Mouse (Mus musculus): ENCODE results near the gene Tfe3.
"Not testable (repeated sequence)": the region's sequence is repeated elsewhere in the genome, so short reads cannot be mapped to it uniquely, and the experiment has no call there.

Gene Tfe3

DNA sequence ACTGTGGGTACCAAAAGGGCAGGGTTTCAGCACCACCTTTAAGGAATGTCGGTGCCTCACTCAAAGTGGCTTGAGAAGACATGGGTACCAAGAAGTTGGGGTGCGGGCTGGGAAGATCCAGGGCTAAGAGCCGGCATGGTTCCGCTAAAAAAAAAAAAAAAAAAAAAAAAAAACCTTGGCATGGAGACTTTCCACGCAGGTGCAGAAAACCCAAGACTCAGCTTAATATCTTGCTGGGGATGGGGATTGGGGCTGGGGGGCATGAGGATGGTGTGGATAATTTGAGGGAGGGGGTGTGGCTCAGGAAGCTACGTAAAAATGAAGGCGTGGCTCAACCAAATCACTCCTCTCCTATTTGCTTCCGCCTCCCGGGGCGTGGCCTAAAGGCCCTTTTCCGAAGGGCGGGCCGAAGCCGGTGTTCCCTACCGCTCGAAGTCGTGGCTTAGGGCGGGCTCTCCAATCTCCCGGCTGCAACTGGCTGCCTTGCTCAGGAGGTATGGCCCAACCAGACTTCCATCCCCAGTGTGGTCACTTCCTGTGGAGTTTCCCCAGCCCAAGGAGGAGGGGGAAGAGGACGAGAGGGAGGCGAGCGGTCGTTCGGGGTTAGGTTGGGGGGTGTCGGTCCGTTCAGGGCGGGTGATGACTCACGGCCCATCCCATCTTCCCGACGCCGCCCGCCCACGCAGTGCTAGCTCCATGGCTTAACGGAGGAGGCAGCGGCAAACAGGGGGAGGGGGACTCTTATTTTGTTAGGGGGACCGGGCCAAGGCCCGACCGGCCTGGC lies at the start of gene Tfe3:
TSS of gene Tfe3 (plus strand) at position 424 of the 784 bp plus-strand sequence.
- DNase-seq, result peak; percentile 95

DNA sequence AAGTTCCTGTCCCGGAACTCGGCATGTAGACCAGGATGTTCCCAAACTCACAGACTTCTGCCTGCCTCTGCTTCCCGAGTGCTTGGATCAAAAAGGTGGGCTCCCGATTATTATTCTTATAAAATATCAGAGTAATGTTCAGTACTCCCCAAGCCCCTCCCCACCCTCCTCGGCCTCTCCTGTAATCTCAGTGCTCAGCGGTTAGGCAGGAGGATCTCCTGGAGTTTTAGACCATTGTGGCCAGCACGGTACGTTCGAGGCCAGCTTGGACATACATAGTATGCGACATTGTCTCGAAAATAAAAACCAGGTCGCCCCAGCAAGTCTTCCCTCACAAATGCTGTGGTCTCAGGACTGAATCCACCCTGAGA lies 48.6 kb upstream of the Tfe3 start:
- not testable (repeated sequence) for DNase-seq

DNA sequence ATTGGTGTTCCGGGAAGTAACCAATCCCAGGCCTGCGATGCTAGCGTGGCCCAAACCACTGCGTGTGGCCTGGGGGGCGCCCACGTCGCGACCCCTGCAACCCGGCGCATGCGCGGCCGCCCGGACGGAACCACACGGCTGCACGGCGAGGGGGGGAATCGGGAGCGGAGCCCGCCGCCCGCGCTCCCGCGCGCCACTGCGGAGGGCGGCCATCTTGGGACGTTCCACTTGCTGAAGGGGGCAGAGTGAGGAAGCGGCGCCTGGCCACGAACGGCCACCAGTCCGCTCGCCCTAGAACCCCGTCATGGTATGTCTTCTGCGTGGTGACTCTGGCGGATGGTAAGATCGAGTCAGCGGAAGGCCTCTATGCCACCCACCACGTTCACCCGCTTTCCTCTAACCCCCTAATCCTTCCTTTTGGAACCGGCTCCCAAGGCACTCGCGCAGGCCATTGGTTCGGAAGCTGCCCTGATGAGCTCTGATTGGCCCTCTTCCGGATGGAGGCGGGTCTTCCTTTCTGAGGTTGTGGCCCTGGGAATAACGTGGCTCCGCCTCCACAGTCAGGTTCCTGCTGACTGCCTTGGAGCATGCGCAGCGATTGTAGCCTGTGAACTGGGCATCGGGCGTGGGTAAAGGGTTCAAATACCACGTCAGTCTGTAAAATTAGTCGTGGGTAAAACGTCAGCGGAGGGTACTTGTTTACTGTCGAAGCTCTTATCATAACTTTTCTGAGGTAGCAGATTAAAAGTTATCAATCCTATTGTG lies 48.0 kb upstream of the Tfe3 start, which contains the start of gene Wdr45:
TSS of gene Wdr45 (plus strand) at position 199 of the 765 bp plus-strand sequence.
- peak; percentile 93 for DNase-seq

DNA sequence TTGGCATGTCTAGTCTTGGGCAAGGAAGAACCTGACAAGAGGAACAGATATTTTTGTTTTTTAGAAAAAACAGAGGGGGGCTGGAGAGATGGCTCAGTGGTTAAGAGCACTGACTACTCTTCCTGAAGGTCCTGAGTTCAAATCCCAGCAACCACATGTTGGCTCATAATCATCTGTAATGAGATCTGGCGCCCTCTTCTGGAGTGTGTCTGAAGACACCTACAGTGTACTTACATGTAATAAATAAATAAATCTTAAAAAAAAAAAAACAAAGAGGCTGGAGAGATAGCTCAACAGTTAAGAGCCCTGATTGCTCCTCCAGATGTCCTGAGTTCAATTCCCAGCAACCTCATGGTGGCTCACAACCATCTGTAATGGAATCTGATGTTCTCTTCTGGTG lies 46.3 kb upstream of the Tfe3 start:
- DNase-seq, result not testable (repeated sequence)

DNA sequence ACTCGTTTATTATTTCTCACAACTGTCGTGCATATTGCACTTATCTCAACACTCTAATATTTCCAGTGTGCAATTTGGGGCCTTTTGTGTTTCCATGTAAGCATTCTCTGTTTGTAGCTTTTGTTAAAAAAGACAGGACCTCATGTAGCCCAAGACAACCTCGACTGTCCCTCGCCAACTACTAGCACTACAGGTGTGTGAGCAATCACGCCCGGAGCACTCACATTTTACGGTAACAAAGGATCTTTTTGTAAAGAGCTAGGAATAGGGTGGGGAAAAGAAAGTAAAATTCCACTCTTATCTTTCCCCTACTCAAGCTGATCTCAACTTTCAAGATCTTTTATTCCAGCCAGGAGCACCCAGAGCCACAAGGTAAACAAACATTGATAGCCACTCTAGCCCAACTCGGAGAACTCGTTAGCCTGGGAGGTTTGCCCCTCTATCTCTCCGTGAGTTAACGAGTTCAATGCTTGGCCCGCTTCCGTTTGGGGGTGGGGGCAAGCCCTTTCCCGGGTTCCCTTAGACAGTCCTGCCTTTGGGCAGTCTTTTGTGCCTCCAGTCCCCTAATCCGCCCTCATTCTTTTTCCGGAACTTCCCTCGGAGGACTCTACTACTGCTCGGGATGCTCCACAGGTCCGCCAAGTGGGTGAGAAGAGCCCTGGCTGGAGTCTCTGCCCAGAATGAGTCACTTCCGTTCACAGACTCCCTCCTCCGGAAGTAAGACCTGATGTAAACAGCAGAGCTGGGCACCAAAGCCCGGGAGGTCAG lies 40.7 kb upstream of the Tfe3 start, which contains the start of gene Gm45208:
TSS of gene Gm45208 (plus strand) at position 732 of the 768 bp plus-strand sequence.
- peak; percentile 82 for DNase-seq

DNA sequence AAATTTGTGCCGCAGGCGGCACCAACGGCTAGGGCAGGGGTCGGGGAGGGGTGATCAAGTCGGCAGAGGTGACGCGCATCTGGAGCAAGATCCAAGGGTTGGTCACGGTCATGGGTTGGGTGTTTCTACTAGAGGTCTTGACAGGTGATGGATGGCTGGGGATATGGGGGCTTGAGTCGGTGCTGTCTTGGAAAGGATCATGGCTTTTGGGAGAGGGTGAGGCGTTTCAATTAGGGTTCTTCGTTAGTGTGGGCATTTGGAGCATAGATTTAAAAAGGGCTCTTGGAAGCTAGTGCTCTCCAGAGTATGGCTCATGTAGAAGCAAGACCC lies 40.1 kb upstream of the Tfe3 start:
- DNase-seq, result no peak

DNA sequence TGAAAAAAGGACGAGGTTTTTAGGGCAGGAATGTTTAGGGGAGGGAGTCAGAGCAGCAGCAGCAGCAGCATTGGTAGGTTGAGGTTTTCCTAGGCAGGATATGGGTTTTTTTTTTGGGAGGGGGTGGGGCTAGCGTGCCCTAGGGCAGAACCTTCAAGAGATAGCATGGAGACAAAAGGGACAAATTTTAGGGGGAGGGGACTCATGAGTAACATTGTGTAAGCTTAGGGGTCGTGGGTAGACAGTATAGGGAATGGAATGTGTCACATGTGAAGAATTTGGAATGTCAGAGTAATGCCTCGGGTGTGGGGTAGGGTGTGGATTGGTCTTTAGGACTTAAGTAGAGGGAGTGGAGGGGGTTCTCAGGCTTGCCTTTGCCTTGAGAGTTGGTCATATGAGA lies 39.7 kb upstream of the Tfe3 start:
- DNase-seq, result no peak

DNA sequence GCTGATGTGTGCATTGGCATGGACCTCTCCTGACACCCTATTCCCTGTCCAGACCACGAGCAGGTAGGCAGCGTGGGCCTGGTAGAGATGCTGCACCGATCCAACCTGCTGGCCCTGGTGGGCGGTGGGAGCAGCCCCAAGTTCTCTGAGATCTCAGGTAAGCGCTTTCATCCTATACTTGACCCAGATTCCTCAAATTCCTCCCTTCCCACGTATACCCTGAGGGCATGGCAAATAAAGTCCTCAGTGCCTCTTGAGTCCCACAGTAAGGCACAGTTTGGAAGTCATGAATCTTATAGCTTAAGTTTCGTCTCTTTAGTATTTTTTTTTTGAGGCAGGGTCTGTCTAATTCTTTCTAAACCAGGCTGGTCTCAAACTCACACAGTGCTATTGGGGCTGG lies 38.2 kb upstream of the Tfe3 start:
- DNase-seq, result no peak

DNA sequence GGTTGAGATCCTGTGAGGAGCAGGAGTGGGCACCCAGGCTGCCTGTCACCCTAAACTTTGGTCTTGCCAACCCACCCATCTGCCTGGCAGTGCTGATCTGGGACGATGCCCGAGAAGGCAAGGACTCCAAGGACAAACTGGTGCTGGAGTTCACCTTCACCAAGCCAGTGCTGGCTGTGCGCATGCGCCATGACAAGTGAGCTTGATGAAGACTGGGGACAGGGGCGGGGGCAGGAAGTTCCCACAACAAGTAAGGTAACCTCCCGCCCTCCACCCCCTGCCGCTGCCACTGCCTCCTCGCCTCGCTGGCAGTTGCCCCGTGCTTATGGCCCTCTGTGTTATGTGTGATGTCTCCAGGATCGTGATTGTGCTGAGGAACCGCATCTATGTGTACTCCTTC lies 36.5 kb upstream of the Tfe3 start:
- DNase-seq, result no peak

DNA sequence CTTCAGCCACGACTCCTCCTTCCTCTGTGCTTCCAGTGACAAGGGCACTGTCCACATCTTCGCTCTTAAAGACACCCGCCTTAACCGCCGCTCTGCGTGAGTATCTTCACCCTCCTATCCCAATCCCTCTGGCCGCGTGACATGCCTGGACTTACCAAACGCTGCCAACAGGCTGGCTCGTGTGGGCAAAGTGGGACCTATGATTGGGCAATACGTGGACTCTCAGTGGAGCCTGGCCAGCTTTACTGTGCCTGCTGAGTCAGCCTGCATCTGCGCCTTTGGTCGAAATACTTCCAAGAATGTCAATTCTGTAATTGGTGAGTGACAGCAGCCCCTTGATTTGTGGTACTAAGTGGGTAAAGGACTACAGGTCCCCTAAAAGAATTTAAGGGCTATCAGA lies 35.2 kb upstream of the Tfe3 start:
- no peak for DNase-seq

DNA sequence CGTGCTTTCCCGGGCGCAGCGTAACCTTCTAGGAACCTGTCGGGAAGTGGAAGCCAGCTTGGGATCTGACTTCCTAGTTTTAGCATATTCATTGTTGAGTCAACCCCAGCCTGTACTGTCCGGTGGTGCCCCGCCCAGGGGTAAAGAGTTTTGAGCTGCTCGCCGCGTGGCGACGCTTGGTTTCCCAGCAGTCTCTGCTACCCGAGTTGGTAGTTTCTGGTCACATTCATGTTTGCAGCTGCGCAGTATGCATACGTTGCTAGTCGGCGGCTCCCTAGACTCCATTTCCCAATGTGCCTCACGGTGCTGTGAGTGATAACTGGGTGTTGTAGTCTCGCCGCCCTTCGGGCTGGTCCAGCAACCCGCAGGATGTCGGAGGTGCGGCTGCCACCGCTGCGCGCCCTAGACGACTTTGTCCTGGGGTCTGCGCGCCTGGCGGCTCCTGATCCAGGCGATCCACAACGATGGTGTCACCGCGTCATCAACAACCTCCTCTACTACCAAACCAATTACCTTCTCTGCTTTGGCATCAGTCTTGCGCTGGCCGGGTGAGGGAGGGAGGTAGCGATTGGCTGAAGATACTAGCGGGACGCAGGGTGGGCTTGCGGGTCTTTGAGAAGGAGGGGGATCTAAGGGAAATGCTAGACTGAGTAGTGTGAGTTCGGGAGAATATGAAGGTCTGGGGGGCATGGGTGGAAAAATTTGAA lies 34.0 kb upstream of the Tfe3 start, which contains the start of gene Praf2:
TSS of gene Praf2 (plus strand) at position 225 of the 707 bp plus-strand sequence.
- peak; percentile 89 for DNase-seq

DNA sequence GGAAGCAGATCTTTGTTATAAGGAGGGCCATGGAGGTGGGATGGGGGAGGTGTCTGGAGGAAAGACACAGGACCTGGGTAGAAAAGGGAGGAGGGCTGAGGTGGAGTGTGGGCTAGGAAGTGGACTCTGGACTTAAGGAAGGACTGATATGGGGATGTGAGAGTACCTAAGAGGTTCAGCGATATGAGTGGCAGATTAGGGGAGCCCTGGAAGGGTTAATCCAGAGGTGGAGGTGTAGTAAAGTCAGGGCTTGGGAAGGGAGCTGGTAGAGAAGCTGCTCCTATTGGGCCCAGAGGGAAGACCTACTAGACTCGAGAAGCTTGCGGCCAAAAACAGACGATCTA lies 33.5 kb upstream of the Tfe3 start:
- DNase-seq, result no peak

DNA sequence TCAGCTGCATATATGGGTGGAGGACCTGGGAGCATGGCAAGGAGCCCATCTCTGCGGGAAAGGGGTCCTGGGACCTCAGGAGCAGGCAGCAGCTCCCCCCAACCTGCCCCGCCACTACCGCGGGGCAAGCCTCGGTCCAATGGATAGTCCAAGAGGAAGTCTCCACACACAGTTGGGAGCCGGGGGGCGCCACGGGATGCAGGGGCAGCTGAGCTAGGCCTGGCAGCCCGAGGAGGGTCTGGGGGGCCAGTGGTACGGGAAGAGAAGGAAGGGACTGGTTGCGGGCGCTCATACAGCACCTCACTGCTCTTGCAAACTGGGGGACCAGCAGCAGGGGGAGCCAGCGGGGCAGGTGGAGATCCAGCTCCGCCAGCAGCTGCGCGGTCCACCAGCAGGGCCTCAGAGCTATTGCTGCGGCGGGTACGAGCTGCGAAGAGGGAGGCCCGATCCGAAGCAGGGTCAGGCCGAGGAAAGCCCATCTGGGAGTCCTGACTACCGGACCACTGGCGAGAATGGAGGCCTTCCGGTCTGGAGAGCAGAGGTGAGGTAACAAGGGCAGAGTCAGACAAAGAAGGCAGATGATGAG lies 28.7 kb upstream of the Tfe3 start:
- DNase-seq, result peak; percentile 63

DNA sequence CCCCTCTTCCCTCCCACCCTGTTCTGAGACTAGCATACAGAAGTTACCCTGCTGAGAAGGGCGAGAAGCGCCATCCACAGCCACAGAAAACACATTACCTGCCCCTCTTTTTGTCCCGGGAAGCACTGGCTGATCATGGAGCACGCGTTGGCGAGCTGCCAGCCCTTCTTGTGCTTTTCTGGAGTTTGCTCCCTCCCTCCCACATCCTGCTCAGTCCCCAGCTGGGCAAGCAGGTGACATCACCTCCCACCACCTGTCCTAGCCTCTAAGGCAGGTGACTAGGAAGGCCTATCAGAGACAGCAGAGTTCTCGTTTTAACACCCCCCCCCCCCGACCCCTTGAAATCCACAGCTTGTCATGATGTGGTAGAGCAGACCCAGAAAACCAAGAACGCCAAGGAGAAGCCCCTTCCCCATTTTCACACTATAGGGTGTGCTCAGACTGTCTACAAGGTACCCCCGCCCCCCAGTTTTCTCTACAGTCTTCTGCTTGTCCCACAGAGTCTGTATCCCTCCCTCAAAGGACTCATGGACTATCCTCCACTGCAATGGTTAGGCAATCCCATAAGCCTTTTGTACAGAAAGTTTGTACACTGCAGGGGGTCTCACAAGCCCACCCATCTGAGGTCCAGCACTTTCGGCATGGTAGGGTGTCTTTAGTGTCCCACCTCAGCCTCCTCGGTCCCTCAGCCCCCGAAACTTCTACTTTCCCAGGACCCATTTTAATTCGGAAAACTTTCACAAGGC lies 22.9 kb upstream of the Tfe3 start:
- no peak for DNase-seq

DNA sequence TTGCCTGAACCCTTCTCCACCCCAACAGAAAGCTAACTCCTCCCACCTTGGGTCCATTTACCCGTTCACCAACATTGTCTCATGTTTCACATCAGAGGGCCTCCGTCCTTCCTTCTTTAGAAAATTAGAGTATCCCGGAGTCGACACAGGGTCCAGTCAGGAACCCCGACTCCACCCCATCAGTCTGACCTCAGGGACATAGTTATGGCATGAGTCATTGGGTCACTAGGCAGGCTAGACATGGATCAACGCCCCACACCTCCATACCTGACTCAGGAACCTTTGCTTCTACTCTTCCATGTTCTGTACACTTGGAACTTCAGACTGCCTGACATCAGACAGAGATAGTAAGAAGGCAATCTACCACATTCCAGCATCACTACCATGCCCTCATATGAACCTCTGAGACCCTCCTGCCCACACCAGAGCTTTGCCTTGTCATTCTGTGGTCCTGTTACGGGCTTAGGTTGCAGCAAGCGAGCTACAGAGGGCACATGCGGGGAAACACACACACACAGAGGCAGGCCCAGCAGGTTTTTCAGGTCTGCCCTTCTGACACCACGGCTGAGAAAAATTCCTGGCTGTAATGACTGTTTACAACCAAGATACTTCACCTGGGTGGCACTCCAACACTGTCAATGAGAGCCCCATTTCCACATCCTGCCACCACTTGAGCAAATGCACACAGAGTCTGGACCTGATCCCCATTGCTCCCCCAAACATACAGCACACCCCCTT lies 22.1 kb upstream of the Tfe3 start:
- no peak for DNase-seq

DNA sequence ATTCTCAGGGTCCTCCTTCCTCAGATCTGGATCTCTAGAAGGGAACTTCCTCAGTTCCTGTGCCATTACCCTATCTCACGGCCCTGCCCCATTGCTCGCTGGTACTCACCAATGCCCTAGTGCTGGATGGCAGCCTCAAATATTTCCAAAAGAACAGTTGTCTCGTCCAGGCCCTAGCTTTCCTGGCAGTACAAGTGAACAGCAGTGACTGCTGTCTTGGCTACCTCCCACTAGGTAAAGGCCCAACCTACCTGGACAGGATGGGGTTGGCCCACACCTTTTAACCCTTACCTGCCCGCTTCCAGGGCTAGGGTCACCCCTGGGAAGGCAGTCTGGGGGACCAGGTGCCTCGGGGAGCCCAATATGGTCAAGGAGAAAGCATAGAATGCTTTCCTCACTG lies 21.3 kb upstream of the Tfe3 start:
- DNase-seq, result no peak

DNA sequence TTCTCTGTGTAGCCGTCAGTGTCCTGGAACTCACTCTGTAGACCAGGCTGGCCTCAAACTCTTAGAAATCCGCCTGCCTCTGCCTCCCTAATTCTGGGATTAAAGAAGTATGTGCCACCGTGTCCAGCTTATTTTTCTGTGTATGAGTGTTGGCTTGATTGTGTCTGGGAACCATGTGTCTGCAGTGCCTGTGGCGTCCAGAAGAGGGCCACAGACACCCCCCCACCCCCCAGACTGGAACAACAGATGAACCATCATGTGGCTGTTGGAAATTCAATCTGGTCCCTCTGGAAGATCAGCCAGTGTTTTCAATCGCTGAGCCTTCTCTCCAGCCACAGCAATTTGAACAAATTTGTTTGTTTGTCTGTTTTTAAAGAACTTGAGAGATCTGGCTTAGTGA lies 18.9 kb upstream of the Tfe3 start:
- DNase-seq, result no peak

DNA sequence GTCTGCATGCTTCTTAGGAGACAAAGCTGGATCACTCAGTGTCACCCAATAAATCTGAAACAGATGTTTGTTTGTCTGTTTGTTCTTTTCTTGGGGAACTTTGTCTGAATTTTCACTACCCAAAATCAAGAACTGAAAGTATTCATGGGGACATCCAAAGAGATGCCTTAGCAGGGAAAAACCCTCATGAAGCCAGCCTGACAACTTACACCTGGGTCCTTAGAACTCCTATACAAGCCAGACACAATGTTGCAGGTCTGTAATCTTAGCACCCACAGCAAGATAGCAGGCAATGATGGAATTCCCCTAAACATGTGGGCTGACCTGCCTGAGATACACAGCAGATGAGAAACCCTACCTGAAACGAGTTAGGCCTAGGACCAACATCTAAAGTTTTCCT lies 17.4 kb upstream of the Tfe3 start:
- no peak for DNase-seq

DNA sequence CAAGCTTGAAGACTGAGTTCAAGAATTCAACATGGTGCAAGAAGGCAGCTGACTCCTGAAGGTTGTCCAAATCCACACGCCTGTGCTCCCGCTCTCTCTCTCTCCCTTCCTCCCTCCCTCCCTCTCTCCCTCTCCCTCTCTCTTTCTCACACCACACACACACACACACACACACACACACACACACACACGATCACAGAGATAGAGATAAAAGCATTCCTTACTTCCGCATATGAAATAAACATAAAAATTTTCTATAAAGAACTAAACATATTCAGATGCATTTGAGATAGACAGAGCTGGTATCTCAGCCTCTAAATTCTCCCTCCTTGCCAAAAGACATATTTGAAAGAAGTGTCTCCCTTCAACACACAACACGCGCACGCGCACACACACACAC lies 16.9 kb upstream of the Tfe3 start:
- DNase-seq, result no peak

DNA sequence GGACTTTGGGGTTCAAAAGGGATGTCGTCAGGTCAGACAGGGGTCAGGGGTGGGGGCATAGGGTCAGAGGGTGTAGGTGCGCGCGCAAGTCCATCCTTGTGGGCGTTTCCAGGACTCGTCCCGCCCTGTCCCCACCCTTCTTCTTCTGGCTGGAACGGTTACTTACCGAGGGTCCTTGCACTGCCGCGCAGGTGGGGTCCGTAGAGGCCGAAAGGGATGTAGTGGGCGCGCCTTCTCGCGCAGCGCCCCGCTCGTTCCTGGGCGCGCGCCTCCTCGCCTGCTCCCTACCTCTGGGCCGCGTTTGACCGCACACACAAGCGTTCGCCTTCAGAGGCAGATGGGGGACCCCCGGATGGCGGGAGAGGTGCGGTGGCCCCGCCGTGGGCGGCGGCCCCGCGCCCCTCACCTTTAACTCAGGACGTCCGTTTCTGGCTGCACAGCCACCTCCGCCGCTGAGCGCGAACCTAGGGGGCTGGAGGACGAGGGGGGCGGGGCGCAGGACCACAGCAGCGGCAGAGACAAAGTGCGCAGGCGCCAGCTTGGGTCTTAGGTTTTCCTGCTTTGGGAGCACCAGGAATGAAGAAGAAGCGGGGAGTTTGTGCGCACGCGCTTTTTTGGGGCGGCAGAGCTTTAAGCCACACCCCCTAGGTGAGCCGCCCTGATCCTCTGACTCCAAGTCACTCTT lies 11.8 kb upstream of the Tfe3 start, which contains the start of gene Ccdc120:
TSS of gene Ccdc120 (minus strand) at position 474 of the 685 bp plus-strand sequence.
- DNase-seq, result peak; percentile 91

Measured in embryo, embryonic 11 days (tissue).